Mouse (Mus musculus): Measurements from ENCODE around the gene Rpl19. TPM values are rescaled to one million over a fixed set of nuclear protein-coding genes. Genes with fewer than 3 reads are reported as not detected.
A peak's percentile ranks its signal among the peaks of the same experiment; 100 is the strongest.

Rpl19 gene
- total RNA-seq (2021) = 100 to 1,000 TPM; 848 to 925 TPM
- long read RNA-seq, experiment 1, transcript Rpl19-201 (6 exons, 751 nt) = major isoform, 215 of 240 reads
- long read RNA-seq, experiment 1, partial matches to known transcripts = 19 of 240 reads
- long read RNA-seq, experiment 1, other reads (novel, unspliced or antisense) = 4 of 240 reads
- long read RNA-seq, experiment 2, transcript Rpl19-201 (6 exons, 751 nt) = major isoform, 200 of 220 reads
- long read RNA-seq, experiment 2, partial matches to known transcripts = 12 of 220 reads
- long read RNA-seq, experiment 2, other reads (novel, unspliced or antisense) = 5 of 220 reads

DNA sequence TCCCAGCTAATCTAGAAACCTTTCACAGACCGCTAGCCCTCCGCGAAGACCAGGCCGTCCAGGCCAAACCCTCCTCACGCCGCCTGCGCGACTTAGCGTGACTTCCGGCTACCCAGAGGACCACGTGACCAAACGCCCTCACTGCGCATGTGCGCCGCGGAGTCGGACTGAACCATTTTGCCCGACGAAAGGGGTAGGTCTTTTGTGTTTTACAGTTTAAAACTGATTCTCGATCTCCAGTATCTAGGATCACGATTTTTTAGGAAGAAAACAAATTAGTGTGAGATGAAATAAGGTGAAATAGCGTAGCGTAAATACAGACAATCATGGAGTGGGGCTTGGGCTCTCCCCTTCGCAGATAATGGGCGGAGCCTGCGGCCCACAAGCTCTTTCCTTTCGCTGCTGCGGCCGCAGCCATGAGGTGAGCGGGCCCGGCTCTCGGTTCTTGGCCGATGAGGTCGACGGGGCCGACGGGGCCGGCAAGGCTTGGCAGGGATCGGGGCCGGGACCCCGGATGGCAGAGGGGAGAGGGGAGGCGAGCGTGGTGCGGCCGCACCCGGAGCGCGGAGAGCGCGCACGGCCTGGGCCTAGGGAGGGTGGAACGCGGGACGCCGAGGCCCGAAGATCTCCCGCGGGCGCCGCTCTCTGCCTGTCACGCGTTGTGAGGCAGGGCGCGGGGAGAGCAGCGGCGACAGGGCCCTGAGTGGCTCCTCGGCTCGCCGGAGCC is at the start of gene Rpl19:
TSS of gene Rpl19 (plus strand) at position 141 of the 727 bp plus-strand sequence.
- peak; percentile 93 for DNase-seq

DNA sequence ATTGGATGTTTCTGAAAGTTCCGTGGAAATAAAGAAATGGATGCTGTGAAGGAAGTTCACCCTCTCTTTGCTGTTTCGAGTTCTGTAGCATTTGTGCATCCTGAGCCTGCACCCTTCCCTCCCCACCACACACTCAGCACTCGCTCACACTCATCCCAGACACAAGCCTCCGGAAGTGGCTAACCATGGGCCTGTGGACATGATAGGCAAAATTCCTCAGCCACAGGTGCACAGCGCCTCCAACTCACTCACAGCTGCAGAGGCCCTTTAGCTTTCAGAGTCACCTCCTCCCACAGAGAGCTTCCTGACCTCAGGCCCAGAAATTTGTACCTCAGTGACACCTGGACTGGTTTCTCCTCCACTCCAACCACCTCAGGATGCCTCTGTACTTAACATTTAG is 48.7 kb upstream of the Rpl19 start:
- no peak for DNase-seq

DNA sequence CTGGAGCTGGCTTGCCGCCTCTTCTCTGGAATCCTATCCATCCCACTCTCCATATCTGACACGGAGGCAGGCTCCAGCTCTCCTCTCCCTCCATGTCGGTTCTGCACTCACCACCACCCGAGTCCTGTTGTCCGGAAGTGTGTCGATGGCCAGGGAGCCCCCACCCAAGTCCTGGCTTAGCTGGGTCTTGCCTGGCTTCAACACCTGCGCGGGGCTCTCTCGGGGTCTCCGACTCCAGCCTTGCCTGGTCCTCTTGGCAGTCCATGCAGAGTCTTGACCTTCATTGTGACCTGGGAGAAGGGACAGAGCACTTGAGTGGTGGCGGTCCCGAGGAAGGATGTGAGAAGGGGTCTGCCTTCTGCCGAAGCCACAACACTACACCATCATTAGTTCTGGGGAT is 48.1 kb upstream of the Rpl19 start:
- no peak for DNase-seq

DNA sequence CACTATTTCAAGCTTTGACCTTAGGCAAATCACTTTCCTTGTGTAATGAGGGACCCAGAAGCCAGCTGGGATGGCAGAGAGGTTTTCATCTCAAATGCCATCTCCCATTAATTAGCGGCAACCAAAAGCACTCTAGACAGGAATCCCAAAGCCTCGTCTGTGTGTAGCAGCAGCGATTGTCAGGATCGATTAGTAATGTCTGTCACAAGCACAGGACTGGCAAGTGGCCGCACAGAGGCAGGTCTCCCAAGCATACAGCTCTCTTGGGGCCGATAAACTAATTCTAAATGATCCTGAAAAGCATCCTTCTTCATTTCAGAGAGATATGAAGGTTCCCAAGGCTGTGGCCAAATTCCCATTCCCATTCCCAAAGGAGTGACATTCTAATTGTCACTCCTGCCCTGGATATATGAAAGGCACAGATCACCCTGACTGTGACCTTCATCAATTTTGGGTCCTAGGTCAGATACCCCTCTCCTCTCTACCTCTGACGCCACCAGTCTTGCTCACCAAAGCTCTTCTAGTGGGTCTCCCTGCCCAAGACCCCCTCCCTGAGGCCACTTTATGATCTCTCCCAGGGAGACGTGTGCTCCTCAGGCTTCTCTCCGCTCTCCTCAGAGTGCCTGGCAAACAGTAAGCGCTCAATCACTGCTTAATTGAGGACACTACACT is 46.5 kb upstream of the Rpl19 start:
- no peak for DNase-seq

DNA sequence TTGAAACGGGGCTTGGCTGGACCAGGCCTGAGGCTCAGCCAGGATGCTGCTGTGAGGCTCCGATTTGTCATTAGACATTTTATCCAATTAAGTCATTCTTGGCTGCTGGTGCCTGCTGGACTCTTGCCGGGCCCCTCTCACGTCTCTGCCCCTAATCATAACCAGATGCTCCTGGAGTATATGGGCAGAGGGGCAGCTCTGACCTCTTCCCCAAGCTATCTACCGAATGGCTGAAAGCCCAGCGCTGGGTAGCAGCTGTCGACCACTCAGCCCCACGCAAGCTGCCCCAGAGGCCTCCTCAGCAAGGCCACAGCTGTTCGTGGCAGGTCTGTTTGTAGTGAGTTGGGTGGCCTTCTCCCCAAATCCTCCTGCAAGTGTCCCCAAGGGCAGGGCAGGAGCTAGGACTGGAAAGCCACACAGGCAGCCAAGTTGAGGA is 46.0 kb upstream of the Rpl19 start:
- DNase-seq = peak; percentile 71

DNA sequence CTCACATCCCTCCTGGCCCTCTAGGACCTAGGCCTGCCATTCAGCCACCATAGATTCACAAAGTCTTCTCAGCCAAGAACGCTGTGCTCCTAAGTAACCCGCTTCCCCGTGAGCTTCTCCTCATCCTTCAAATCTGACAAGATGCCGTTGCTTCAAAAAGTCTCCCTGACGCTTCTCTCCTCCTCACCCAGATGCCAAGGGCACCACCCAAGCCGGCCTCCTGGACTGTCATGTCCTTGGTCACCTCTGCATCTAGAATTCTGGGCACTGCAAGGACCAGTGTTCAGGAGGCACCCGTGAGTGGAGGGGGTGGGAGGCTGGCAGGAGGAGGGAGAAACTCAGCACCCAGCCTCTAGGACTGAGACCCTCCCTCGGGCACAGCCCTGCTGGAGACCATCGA is 43.8 kb upstream of the Rpl19 start:
- no peak for DNase-seq

DNA sequence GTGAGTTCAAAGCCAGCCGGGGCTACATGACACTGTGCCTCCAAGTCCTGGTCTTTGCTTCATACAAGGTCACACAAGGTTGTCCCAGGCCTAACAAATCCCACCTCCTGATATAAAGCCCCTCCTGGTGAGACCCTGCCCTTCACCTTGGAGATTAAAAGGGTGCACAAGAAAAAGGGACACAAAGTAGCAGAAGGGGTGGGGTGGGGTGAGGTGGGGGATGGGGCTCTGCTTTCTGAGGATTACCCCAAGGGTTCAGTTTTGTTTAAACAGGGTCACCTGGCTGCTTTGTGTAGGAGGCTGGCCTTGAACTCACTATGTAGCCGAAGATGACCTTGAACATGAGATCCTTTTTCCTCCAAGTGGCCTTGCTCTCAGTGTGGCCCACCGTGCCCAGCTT is 43.0 kb upstream of the Rpl19 start:
- no peak for DNase-seq

- no peak for DNase-seq
Measured at GRCm38 (mm10) chr11:97983983-97984382, 42.5 kb upstream of the Rpl19 start.

DNA sequence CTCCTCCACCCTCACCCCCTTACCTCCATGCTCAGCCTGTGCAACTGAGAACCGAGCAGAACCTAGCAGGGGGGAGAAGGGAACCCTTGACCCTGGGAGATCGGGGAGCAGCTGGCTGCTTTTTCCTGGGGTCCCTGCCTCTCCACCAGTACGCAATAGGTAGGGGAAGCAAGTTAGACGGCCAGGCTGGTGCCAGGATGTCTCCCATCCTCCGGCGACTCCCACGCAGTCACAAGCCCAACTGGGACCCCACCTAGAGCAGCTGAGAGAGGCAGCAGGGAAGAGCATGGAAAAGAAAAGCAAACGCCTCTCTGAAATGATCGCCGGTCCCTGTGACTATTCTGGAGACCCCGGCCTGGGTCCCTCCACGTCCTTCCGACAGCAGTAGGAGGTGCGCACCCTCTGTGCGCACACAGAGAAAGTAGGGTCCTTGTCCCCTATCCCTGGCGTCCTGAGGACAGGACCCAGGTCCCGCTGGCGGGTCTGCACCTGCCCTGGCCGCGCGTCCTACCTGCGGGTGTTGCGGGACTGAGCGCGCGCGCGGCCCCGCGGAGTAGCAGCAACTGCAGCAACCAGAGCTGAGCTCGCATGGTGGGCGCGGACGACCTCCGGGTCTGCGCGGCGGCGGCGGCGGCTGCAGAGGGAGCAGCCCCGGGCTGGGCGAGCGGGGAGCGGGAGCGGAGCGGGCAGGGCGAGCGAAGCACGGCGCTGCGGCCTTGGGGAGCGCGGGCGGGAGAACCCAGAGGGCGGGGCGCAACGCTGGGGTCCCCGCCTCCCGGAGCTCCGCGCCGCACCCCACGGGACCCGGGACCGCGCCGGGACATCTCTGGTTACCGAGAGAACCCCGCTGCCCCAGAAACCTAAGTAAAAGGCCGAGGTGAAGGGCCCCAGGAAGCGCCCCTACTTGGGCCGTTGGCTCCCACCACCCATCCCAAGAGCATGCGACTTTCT is 40.5 kb upstream of the Rpl19 start, which contains the start of gene Plxdc1:
TSS of gene Plxdc1 (minus strand) at position 718 of the 951 bp plus-strand sequence.
- DNase-seq = peak; percentile 48

- no peak for DNase-seq
Measured at GRCm38 (mm10) chr11:97986738-97987465, 39.6 kb upstream of the Rpl19 start.

DNA sequence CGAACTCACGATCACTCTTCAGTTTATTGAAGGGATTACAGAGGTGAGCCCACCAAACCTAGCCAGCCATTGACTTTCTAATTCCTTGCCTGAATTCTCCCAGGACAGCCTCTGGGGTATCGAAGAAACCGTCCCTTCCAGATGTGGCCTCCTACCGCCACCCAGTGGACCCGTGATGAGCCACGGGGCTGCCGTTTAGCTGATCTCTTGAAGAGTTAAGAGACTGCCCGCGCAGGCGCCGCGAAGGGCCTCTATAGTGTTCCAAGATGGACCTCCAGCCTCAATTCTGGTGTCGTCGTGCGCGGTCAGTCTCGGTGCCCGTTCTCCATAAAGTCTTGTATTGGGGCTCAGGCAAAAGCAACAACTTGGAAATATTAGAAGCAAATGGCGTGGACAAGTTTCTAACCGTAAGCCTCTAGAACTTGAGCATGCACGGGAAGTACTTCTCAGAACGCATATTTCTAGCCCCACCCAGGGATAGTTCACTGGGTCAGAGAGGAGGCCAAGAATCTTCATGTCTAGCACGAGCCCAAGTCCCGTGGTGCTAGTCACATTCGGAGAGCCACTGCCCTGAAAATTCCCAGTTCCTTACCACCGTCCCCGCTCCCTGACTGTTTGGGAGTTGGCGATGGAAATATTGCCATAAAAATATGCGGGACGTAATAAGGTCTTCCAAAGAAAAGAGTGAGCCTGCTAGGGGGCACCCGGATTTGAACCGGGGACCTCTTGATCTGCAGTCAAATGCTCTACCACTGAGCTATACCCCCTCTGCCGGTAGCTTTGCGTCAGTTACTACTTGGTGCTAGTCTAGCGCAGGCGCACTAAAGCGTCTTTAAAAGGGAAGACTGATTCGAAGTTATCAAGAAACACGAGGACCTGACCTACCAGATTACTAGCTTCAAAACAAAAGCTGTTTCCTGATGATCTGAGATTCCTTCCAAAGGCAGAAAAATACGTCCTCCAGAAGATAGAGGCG is 38.7 kb upstream of the Rpl19 start:
- peak; percentile 92 for DNase-seq

- peak; percentile 81 for DNase-seq
Measured at GRCm38 (mm10) chr11:97988530-97989096, 37.9 kb upstream of the Rpl19 start.

DNA sequence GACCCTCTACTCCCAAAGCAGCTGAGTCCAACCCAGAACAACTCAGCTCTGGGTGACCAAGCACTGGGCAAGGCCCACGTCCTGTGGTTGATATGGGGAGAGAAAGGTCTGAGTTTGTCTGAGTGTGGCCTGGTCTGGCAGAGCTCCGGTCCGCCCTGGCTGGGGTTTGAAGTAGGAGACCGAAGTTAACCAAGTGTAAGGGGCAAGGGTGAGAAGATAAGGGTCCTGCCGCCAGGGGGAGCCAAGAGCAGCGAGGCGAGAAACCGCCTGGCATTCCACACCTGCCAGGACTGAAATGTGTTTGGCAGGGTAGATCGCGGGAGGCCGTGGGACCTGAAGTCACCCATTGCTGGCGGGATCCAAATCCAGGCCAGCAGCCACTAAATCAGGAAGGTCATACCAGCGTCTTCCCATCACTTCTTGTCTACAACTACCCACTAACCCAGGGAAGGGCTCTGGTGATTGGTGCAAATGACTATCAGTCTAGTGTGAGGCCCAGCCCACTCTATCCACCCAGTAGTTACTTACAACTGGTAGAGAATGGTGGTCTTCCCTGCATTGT is 31.9 kb upstream of the Rpl19 start:
- DNase-seq = peak; percentile 80

- peak; percentile 54 for DNase-seq
Measured at GRCm38 (mm10) chr11:97995564-97996288, 30.8 kb upstream of the Rpl19 start, which contains the start of gene Arl5c. Gene Arl5c (minus strand): TSS chr11:97996181.

DNA sequence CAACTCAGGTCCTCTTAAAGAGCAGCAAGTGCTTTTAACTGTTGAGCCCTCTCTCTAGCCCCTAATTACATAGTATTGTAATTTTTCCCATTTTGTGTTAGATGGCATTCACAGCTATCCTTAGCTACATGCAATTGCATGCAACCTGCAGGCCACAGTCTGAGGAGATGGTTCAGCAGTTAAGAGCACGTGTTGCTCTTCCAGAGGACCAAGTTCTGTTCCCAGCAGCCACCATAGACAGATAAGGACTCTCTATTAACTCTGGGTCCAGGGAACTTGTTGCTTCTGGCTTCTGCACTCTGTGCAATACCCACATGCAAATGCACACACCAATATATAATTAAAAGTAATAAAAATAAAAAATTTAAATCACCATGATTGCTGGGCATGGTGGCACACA is 29.8 kb upstream of the Rpl19 start:
- DNase-seq = no peak

GRCm38 (mm10) chr11:97997387-97997960 is 29.0 kb upstream of the Rpl19 start:
- no peak for DNase-seq

DNA sequence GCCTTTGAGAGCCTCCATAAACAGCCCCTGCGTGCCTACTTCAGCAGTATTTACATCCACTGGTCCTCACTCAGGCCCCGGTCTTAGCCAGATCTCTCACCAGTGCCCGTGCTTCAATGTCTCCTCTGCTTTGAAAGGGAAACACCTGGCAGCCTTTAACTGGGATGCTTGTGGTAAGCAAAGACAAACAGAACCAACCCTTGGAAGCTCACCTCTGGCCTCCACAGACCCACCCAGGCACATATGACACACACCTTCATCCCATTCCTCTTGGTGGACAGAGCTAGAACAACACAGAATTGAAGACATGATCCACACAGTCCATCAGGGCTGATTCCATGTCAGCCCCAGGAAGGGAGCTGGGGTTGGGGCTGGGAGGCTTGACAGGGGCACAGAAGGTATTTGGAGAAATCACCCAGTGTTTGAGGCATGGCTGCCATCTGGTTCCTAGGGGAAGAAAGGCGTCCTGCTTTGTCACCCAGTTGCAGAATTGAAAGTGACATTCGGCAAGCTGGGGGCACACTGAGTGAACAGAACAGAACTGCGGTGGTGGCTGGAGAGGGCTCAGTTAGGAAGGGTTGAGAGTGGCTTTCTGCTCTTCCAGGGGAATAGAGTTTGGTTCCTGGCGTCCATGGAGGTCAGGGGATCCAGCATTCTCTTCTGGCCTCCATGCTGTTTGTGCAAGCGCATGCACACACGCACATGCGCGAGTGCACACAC is 28.3 kb upstream of the Rpl19 start:
- DNase-seq = no peak
